Mouse (Mus musculus) heart, embryonic 11.5 days (tissue): ENCODE measurements at regions not wholly inside any gene's neighbourhood (a gene's known extent, or its start where the extent isn't known, plus 50 kb on each side); places are given as distances from the start of the nearest gene placed in this dataset.
A peak's percentile ranks its signal among the peaks of the same experiment; 100 is the strongest.

Experiments used
- ATAC-seq: fragments of 200-750 bp; cut with Nextera tagmentation; replicated peaks from 2 replicates; pipeline ENCODE4 v1.8.0; 2017; ENCODE audit warnings: moderate library complexity; ENCODE audit not compliant: insufficient number of reproducible peaks, low FRiP score, low TSS enrichment
- H3K27ac ChIP-seq: fragments of 300-500 bp; sonication (generic); 2 replicates; pipeline ENCODE4 v1.5.1; 2014; ENCODE audit warnings: mild to moderate bottlenecking, low read depth, low read length
- H3K27me3 ChIP-seq: fragments of 300-500 bp; sonication (generic); 2 replicates; pipeline ENCODE4 v1.6.1; 2014; ENCODE audit warnings: mild to moderate bottlenecking, low read length, mixed read lengths; ENCODE audit not compliant: control insufficient read depth, insufficient read depth
- H3K36me3 ChIP-seq: fragments of 300-500 bp; sonication (generic); 2 replicates; pipeline ENCODE4 v1.6.1; 2014; ENCODE audit warnings: mild to moderate bottlenecking, low read length, moderate library complexity, mixed read lengths; ENCODE audit not compliant: control insufficient read depth, insufficient read depth
- H3K4me1 ChIP-seq: fragments of 300-500 bp; sonication (generic); 2 replicates; pipeline ENCODE4 v1.6.1; 2014; ENCODE audit warnings: low read length; ENCODE audit not compliant: control insufficient read depth, insufficient read depth
- H3K4me2 ChIP-seq: fragments of 300-500 bp; sonication (generic); 2 replicates; pipeline ENCODE4 v1.6.1; 2014; ENCODE audit warnings: mild to moderate bottlenecking, moderate library complexity
- H3K4me3 ChIP-seq: fragments of 300-500 bp; sonication (generic); 2 replicates; pipeline ENCODE4 v1.5.1; 2014; ENCODE audit warnings: low read depth, low read length
- H3K9ac ChIP-seq: fragments of 300-500 bp; sonication (generic); 2 replicates; pipeline ENCODE4 v1.6.1; 2014; ENCODE audit warnings: mild to moderate bottlenecking, low read depth, low read length, moderate library complexity
- H3K9me3 ChIP-seq: fragments of 300-500 bp; sonication (generic); replicated peaks from 2 replicates; pipeline ENCODE4 v1.6.1; 2016; ENCODE audit warnings: low read length; ENCODE audit not compliant: control insufficient read depth
- WGBS: fragments of 180-500 bp; shearing (Covaris S2); extraction: QIAGEN DNeasy Blood & Tissue Kit; methylation state at CpG from one replicate; pipeline ENCODE4 v1.1.7; 2014; ENCODE audit not compliant: insufficient replicate concordance; 5-methylcytosine and 5-hydroxymethylcytosine counted together

DNA sequence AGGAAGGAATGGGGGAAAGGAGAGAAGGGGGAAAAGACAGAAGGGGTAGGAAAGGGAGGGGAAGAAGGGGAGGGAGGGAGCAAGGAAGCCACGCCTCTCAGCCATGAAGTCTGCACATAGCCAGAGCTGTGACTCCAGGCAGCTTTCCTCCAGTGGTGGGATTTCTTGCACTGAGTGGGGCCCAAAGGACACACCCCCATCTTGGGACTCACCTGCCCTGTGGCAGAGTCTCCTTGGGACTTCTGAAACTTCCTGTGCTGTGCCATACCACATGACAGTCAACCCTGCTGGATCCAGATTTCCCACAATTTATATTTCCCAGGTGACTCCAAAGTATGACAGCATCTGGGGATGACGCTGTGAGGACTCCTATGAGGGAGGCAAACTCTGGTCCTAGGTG is 170.5 kb downstream of the Tpra1 start:
- no peak for ATAC-seq
- no peak overlapping the region for H3K9ac ChIP-seq
- H3K4me1 ChIP-seq, result no peaks in the 10 kb centered on the region
- no peaks in the 10 kb centered on the region for H3K27me3 ChIP-seq
- no peak overlapping the region for H3K4me3 ChIP-seq
- WGBS, result 65% methylated on average over 2 of the region's 2 CpGs
- no peaks in the 10 kb centered on the region for H3K9me3 ChIP-seq
- H3K4me2 ChIP-seq, result no peak overlapping the region
- no peak overlapping the region for H3K27ac ChIP-seq
- H3K36me3 ChIP-seq, result no peaks in the 10 kb centered on the region

DNA sequence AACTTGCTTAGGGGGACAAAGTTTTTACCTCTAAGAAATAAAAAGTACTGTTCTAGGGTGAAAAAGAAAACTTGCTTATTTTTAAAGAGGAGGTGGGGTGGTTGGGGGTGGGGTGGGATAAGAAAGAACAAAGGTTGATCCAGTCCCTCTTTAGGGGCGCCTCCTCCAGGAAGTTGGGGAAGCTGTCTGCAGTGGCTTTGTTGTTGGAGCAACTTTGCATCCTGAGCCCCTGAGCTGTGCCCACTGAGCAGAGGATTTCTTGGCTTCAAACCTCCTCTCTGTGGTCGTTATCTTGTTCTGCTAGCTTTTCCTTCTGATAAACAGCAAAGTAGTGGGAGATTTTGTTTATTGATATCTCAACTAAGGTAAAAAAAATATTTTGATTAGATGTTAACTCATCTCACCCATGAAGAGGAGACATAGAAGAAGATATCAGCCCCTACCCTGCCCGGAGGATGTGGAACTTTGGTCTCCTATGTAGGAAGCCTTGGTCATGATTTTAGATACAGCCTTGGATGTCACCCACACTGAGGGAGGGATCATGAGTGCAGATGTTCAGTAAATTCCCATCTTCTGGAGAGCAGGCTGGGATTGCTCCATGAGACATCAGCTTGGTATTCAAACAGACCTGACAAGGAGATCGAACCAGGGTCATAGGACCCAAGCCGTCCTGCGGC is 179.7 kb downstream of the Tpra1 start:
- ATAC-seq, result no peak
- 41% methylated on average over 6 of the region's 6 CpGs for WGBS
- Histone ChIP-seq H3K9me3 (no peaks in the 10 kb centered on the region), H3K27me3 (no peaks in the 10 kb centered on the region), H3K9ac (no peak overlapping the region), H3K4me2 (no peak overlapping the region), H3K36me3 (no peaks in the 10 kb centered on the region), H3K4me1 (no peaks in the 10 kb centered on the region), H3K4me3 (no peak overlapping the region), H3K27ac (no peak overlapping the region)

GRCm38 (mm10) chr6:89084437-89084836 is 182.4 kb downstream of the Tpra1 start:
- ATAC-seq, result no peak
- H3K9ac ChIP-seq, result no peak overlapping the region
- H3K4me1 ChIP-seq, result no peaks in the 10 kb centered on the region
- no peaks in the 10 kb centered on the region for H3K9me3 ChIP-seq
- 86% methylated on average over 3 of the region's 3 CpGs for WGBS
- H3K4me3 ChIP-seq, result no peak overlapping the region
- no peaks in the 10 kb centered on the region for H3K36me3 ChIP-seq
- no peak overlapping the region for H3K4me2 ChIP-seq
- no peaks in the 10 kb centered on the region for H3K27me3 ChIP-seq
- H3K27ac ChIP-seq, result no peak overlapping the region

DNA sequence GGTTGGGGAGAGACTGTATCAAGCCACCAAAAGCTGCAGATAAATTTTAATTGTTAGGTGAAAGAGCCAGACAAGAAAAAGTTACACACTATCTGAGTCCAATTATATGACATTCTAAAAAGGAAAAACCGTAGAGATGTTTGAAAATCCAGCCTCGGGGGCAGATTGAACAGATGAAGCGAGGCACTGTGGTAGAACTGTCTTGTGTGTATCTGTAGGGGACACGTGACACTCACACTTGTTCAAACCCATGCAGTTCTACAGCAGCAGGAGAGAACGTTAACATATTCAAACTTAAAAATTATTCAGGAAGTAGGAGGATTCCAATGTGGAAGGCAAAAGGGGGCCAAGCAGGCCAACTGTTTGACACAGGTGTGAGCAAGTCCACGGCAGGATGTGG is 183.1 kb downstream of the Tpra1 start:
- Histone ChIP-seq H3K27me3 (no peaks in the 10 kb centered on the region), H3K4me2 (no peak overlapping the region), H3K9me3 (no peaks in the 10 kb centered on the region), H3K36me3 (no peaks in the 10 kb centered on the region), H3K4me1 (no peaks in the 10 kb centered on the region), H3K27ac (no peak overlapping the region), H3K4me3 (no peak overlapping the region), H3K9ac (no peak overlapping the region)
- ATAC-seq, result no peak
- 84% methylated on average over 6 of the region's 6 CpGs for WGBS

- Histone ChIP-seq H3K9ac (no peak overlapping the region), H3K4me3 (no peak overlapping the region), H3K36me3 (no peaks in the 10 kb centered on the region), H3K9me3 (no peaks in the 10 kb centered on the region), H3K4me1 (no peaks in the 10 kb centered on the region), H3K27ac (no peak overlapping the region), H3K27me3 (no peaks in the 10 kb centered on the region), H3K4me2 (no peak overlapping the region)
- WGBS, result 65% methylated on average over 4 of the region's 4 CpGs
- ATAC-seq, result no peak
Measured at GRCm38 (mm10) chr6:89087620-89088019, 185.6 kb downstream of the Tpra1 start.

DNA sequence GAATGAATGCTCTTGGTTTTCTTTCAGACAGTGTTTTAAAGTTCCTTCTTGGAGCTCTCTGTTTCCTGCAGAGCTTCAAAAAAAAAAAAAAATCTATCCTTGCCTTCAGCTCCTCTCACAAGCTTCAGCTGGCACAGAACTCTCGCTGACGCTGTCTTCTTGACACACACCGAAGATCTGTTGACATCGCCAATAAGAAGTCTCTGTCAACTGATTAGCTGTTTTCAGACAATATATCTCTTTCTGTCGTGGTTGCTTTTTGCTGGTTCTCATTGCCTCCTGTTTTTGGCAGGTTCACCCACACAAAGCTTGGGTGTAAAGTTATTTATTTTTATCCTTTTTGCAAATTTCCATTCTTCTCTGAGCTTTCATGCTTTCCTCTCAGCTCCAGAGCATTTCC is 188.0 kb downstream of the Tpra1 start:
- Histone ChIP-seq H3K4me3 (no peak overlapping the region), H3K9me3 (no peaks in the 10 kb centered on the region), H3K9ac (no peak overlapping the region), H3K27me3 (no peaks in the 10 kb centered on the region), H3K36me3 (no peaks in the 10 kb centered on the region), H3K27ac (no peak overlapping the region), H3K4me1 (no peaks in the 10 kb centered on the region), H3K4me2 (no peak overlapping the region)
- WGBS, result 86% methylated on average over 5 of the region's 5 CpGs
- no peak for ATAC-seq

DNA sequence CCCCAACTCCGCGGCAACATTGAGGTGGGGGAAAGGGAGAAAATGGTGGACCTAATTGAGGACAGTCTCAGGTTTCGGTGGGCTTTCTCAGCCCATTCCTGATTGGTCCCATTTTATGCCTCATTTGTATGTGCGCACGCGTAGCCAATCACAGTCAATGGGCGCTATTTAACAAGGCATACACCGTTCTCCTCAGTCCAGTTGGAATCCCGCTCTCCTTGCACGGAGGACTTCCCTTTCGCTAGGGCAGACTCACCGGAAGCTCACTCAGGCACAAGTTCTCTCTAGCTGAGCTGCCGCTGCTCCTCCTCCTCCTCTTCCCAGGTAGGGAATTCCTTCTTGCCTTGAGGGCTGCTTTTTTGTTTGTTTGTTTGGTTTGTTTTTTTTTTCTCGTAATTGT is 193.9 kb downstream of the Tpra1 start:
- H3K4me1 ChIP-seq, result no peaks in the 10 kb centered on the region
- H3K4me2 ChIP-seq, result no peak overlapping the region
- H3K27me3 ChIP-seq, result no peaks in the 10 kb centered on the region
- no peaks in the 10 kb centered on the region for H3K36me3 ChIP-seq
- no peak overlapping the region for H3K27ac ChIP-seq
- H3K4me3 ChIP-seq, result no peak overlapping the region
- WGBS, result 89% methylated on average over 14 of the region's 14 CpGs
- H3K9me3 ChIP-seq, result no peaks in the 10 kb centered on the region
- H3K9ac ChIP-seq, result no peak overlapping the region
- no peak for ATAC-seq

- no peak overlapping the region for H3K27ac ChIP-seq
- WGBS, result 57% methylated on average over 8 of the region's 8 CpGs
- ATAC-seq, result 0 out of 2 replicates have a peak, but pooled peaks have one; percentile 14
Measured at GRCm38 (mm10) chr6:89097531-89097930, 195.5 kb downstream of the Tpra1 start.

GRCm38 (mm10) chr6:89119241-89119640 is 217.2 kb downstream of the Tpra1 start:
- H3K4me1 ChIP-seq, result no peaks in the 10 kb centered on the region
- ATAC-seq, result no peak
- WGBS, result 62% methylated on average over 1 of the region's 1 CpGs

More at GRCm38 (mm10) chr6:89097531-89097930, 195.5 kb downstream of the Tpra1 start:
- H3K4me2 ChIP-seq, result no peak overlapping the region
- no peaks in the 10 kb centered on the region for H3K4me1 ChIP-seq
- H3K4me3 ChIP-seq, result no peak overlapping the region
- no peak overlapping the region for H3K9ac ChIP-seq
- H3K9me3 ChIP-seq, result no peaks in the 10 kb centered on the region
- no peaks in the 10 kb centered on the region for H3K36me3 ChIP-seq
- no peaks in the 10 kb centered on the region for H3K27me3 ChIP-seq

More at GRCm38 (mm10) chr6:89119241-89119640, 217.2 kb downstream of the Tpra1 start:
- H3K9me3 ChIP-seq, result no peaks in the 10 kb centered on the region
- no peak overlapping the region for H3K27ac ChIP-seq
- H3K4me3 ChIP-seq, result no peak overlapping the region
- H3K4me2 ChIP-seq, result no peak overlapping the region
- H3K36me3 ChIP-seq, result no peaks in the 10 kb centered on the region
- H3K9ac ChIP-seq, result no peak overlapping the region
- peaks cover 6% of the 10 kb centered on the region for H3K27me3 ChIP-seq
